Mouse (Mus musculus): ENCODE measurements around the gene Mtf1. TPM values are rescaled to one million over a fixed set of nuclear protein-coding genes. Genes with fewer than 3 reads are reported as not detected.

The Mtf1 gene
- 14.1 and 14.2 TPM in 2 replicates for polyA plus RNA-seq (2014; fragmentation: Nextera tagmentation; extraction: Ambion mirVana)

DNA sequence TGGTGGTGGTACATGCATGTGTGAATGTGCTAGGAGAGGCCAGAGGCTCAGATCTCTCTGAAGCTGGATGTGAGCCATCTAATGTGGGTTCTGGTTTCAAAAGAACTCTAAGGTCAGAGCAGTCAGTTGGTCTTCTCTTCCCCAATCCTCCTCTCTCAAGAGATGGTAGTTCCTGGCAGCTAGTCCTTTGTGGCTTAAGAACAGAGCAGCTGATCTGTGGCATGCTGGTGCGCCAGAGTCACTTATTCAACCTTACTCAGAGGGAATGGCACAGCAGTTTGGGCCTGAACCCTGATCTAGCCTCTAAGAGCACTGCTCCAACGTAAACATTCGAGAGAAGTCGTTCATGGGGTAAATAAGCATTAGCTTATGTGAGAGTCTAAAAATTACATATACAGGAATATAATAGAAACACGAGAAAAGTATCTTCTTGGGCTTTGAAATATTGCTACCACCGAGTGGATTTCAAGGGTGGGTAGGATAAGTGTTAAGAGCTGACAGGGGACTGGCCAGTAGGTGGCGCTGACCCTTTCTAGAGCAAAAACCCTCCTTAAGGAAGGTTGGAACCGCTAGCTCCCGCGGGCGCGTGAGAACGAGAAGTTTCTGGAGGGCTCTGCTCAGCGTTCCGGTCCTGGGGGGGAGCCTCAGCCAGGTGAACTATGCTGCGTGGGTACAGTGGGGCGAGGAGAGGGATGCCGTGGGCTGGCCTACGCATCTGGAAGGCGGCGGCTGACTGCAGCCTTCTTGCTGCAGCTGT is at the start of gene Mtf1:
Gene Mtf1, plus strand, starts transcription at position 553 of the 757 bp plus-strand sequence.
- H3K36me3 ChIP-seq (ENCODE audit: insufficient read depth) = peaks cover 45% of the 10 kb centered on the region
- peak within 1 kb of the TSS; percentile 77 for H3K4me2 ChIP-seq
- ATAC-seq (ENCODE audit: insufficient read depth) (peak; percentile 84), DNase-seq (peak; percentile 96)
- peak within 1 kb of the TSS; percentile 88 for H3K4me3 ChIP-seq (ENCODE audit: low read depth, low read length)
- peak within 1 kb of the TSS; percentile 81 for H3K9ac ChIP-seq
- peak within 1 kb of the TSS; percentile 94 for H3K27ac ChIP-seq (ENCODE audit: low read depth)
- no peaks in the 10 kb centered on the region for H3K27me3 ChIP-seq (ENCODE audit: insufficient read depth, low read length)
- no peaks in the 10 kb centered on the region for H3K9me3 ChIP-seq (ENCODE audit: low read depth, low read length)
- TF ChIP-seq CTCF (IDR thresholded peaks at IDR 0.05; ENCODE audit: low read depth) = peak; percentile 86
- WGBS = 4% methylated on average over 21 of the region's 21 CpGs
- H3K4me1 ChIP-seq (ENCODE audit: insufficient read depth) = no peaks in the 10 kb centered on the region

DNA sequence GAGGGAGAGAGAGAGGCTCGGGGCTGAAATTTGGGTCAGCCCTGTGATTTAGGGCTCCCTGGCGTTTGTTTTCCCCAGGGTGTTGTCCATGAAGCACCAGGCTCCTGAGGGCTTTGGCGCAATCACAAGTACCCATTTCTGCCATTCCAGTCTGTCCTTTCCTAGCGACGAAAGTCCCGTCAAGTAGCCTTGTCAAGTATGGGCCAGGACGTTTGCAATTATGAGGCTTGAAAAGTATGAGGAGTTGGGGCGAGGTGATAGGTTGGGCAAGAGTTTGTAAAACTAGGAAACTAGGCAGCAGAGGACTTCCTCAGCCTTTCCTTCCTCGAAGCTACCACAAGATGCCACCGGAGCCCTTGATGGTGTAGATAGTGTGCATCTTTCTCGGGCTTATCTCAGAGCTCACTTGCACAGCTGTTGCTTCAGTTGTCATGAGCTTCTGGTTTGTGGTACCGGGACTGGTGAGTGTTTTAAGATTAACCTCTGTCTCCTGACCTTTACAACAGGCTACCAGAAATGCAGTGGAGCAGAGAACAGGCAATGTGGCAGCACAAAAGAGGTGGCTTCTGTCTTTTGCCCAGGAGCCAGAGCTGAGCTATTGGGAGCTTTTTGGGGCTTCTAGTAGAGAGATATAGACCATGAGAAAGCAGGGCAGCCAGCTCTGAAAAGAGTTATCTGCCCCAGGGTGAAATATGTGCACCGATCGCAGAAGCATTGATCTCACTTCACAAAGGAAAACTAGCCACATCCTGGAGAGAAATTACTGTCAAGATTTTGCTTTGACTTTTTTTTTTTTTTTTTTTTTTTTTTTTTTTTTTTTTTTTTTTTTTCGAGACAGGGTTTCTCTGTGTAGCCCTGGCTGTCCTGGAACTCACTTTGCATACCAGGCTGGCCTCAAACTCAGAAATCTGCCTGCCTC is 49.4 kb upstream of the Mtf1 start:
- no peak for TF ChIP-seq CTCF (IDR thresholded peaks at IDR 0.05; ENCODE audit: low read depth)
- H3K4me1 ChIP-seq (ENCODE audit: insufficient read depth) = peaks cover 8% of the 10 kb centered on the region
- 0 out of 2 replicates have a peak, but pooled peaks cover 5% of the 10 kb centered on the region for H3K36me3 ChIP-seq (ENCODE audit: insufficient read depth)
- peak overlapping the region; percentile 73 for H3K9ac ChIP-seq
- WGBS = 16% methylated on average over 15 of the region's 15 CpGs
- H3K4me3 ChIP-seq (ENCODE audit: low read depth, low read length) = peak overlapping the region; percentile 79
- peak overlapping the region; percentile 42; the same call in 1 of the 2 replicates for H3K27ac ChIP-seq (ENCODE audit: low read depth)
- H3K27me3 ChIP-seq (ENCODE audit: insufficient read depth, low read length) = no peaks in the 10 kb centered on the region
- peak overlapping the region; percentile 96 for H3K4me2 ChIP-seq
- H3K9me3 ChIP-seq (ENCODE audit: low read depth, low read length) = no peaks in the 10 kb centered on the region
- no peak for ATAC-seq (ENCODE audit: insufficient read depth)
- peak; percentile 31 for DNase-seq

DNA sequence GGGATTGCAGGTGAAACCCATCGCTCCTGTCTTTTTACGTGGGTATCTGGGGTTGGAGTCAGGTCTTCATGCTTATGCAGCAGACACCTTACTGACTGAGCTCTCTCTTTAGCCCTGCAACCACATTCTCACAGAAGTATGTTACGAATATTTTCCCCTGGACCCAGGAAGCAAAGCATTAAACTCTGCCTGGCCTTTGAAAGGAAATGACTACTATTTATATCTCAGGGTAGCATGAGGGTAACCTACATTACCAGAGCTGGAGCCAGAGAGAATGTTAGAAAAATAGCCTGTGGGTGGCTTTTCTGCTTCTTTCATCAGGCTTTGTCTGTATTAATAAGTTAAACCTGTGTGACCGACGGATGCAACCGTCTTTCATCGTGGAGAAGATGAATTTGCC is 46.4 kb upstream of the Mtf1 start:
- no peaks in the 10 kb centered on the region for H3K9me3 ChIP-seq (ENCODE audit: low read depth, low read length)
- H3K4me2 ChIP-seq = no peak overlapping the region
- no peak overlapping the region for H3K27ac ChIP-seq (ENCODE audit: low read depth)
- no peaks in the 10 kb centered on the region for H3K36me3 ChIP-seq (ENCODE audit: insufficient read depth)
- peaks cover 8% of the 10 kb centered on the region for H3K4me1 ChIP-seq (ENCODE audit: insufficient read depth)
- ATAC-seq (ENCODE audit: insufficient read depth) (no peak), DNase-seq (no peak)
- TF ChIP-seq CTCF (IDR thresholded peaks at IDR 0.05; ENCODE audit: low read depth) = no peak
- 42% methylated on average over 7 of the region's 7 CpGs for WGBS
- H3K4me3 ChIP-seq (ENCODE audit: low read depth, low read length) = no peak overlapping the region
- no peaks in the 10 kb centered on the region for H3K27me3 ChIP-seq (ENCODE audit: insufficient read depth, low read length)
- 0 out of 2 replicates have a peak overlapping the region, but pooled peaks have one; percentile 9 for H3K9ac ChIP-seq

DNA sequence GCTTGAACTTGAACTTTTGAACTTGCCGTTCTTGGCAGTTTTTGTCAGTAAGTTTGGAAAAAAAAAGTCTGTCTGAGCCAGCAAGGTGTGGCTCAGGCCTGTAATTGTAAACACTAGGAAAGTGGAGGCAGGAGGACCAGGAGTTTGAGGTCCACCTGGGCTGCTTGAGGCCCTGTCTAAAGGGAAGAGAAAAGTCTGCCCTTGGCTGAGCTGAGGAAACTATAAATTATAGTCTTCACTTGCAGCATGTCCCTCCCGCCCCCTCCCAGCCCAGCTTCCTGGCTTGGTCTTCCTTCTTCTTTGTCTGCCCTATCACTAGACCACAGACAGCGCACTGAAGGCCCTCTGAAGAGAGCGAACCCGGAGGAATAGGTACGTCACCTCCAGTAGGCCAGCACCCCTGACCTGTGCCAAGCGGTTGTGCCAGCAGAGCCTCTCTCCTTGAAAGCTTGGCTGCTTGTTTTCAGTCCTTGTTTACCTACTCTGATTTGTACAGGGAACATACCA is 42.5 kb upstream of the Mtf1 start:
- ATAC-seq (ENCODE audit: insufficient read depth) = peak; percentile 52; the same call in 1 of the 2 replicates
- peak; percentile 17 for DNase-seq
- Histone ChIP-seq H3K4me1 (ENCODE audit: insufficient read depth) (no peaks in the 10 kb centered on the region), H3K27me3 (ENCODE audit: insufficient read depth, low read length) (no peaks in the 10 kb centered on the region), H3K9ac (no peak overlapping the region), H3K4me2 (no peak overlapping the region), H3K36me3 (ENCODE audit: insufficient read depth) (no peaks in the 10 kb centered on the region), H3K27ac (ENCODE audit: low read depth) (peak overlapping the region; percentile 71; the same call in 1 of the 2 replicates), H3K4me3 (ENCODE audit: low read depth, low read length) (no peak overlapping the region), H3K9me3 (ENCODE audit: low read depth, low read length) (no peaks in the 10 kb centered on the region)
- WGBS = 57% methylated on average over 7 of the region's 7 CpGs
- TF ChIP-seq CTCF (IDR thresholded peaks at IDR 0.05; ENCODE audit: low read depth) = no peak

DNA sequence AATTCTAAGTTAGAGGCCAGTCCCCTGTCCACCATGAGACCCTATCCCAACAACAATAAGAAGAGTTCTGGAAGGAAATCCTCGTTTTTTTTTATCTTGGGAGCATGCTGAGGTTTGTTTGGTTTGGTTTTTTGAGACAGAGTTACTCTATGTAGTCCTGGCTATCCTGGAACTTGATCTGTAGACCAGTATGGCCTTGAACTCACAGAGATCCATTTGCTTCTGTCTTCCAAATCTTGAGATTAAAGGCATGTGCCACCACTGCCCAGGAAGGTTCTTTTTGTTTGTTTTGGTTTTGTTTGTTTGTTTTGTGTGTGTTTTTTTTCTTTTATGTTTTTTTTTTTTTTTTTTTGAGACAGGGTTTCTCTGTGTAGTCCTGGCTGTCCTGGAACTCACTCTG is 40.7 kb upstream of the Mtf1 start:
- H3K27me3 ChIP-seq (ENCODE audit: insufficient read depth, low read length) = no peaks in the 10 kb centered on the region
- H3K9me3 ChIP-seq (ENCODE audit: low read depth, low read length) = no peaks in the 10 kb centered on the region
- no peaks in the 10 kb centered on the region for H3K36me3 ChIP-seq (ENCODE audit: insufficient read depth)
- TF ChIP-seq CTCF (IDR thresholded peaks at IDR 0.05; ENCODE audit: low read depth) = no peak
- no peak for DNase-seq
- no peak overlapping the region for H3K27ac ChIP-seq (ENCODE audit: low read depth)
- no peak overlapping the region for H3K4me3 ChIP-seq (ENCODE audit: low read depth, low read length)
- no peak overlapping the region for H3K9ac ChIP-seq
- ATAC-seq (ENCODE audit: insufficient read depth) = no peak
- WGBS = 32% methylated on average over 1 of the region's 1 CpGs
- no peak overlapping the region for H3K4me2 ChIP-seq
- H3K4me1 ChIP-seq (ENCODE audit: insufficient read depth) = no peaks in the 10 kb centered on the region

DNA sequence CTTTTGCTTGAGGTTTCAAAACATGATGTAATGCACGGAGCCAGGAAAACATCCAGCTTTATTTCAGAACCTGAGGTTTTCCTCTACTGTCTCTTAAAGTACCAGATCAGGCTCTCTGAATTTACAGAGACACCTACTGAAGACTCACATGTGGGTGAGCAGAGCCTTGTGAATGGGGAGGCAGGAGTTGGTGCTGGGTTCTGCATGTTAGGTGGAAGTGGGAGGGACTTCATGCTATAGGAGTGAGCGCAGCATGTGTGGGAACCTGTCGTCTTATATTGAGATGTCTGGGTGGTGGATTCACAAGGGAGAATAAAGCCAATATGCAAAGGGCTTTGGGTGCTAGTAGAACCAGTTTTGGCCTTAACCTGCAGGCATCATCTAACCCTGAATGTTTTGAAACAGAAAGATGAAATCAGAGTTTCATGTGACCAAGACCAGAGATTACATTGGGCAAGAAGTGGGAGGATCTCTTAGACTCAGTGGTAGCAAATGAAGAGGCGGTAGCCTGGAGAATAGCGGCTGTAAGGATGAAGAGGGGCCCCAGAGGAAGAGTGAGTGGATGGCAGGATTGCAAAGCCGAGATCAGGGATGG is 38.9 kb upstream of the Mtf1 start:
- 79% methylated on average over 6 of the region's 6 CpGs for WGBS
- no peak overlapping the region for H3K4me2 ChIP-seq
- H3K4me1 ChIP-seq (ENCODE audit: insufficient read depth) = no peaks in the 10 kb centered on the region
- H3K4me3 ChIP-seq (ENCODE audit: low read depth, low read length) = no peak overlapping the region
- DNase-seq (no peak), ATAC-seq (ENCODE audit: insufficient read depth) (no peak)
- H3K27ac ChIP-seq (ENCODE audit: low read depth) = no peak overlapping the region
- TF ChIP-seq CTCF (IDR thresholded peaks at IDR 0.05; ENCODE audit: low read depth) = no peak
- no peak overlapping the region for H3K9ac ChIP-seq
- H3K27me3 ChIP-seq (ENCODE audit: insufficient read depth, low read length) = no peaks in the 10 kb centered on the region
- no peaks in the 10 kb centered on the region for H3K36me3 ChIP-seq (ENCODE audit: insufficient read depth)
- H3K9me3 ChIP-seq (ENCODE audit: low read depth, low read length) = no peaks in the 10 kb centered on the region

Measured in lung, embryonic 14.5 days (tissue).